Mouse (Mus musculus) ES-Bruce4 (cell line): Measurements from ENCODE around the gene Vamp4.

ENCODE experiments used
- CTCF ChIP-seq: IDR thresholded peaks from one replicate; pipeline ENCODE4 v1.8.1; 2011; ENCODE audit warnings: low read depth, low read length
- EP300 ChIP-seq: IDR thresholded peaks from 2 replicates; pipeline ENCODE4 v1.6.1; 2011; ENCODE audit warnings: low read depth, low read length; ENCODE audit not compliant: insufficient read depth
- POLR2A ChIP-seq: IDR thresholded peaks from one replicate; pipeline ENCODE4 v1.8.1; 2011; ENCODE audit warnings: low read length; ENCODE audit not compliant: insufficient read depth

- TF ChIP-seq CTCF (no peak), POLR2A (no peak), EP300 (no peak)
These were observed 53.6 kb downstream of the Vamp4 start for GRCm38 (mm10) chr1:162623895-162624294.
